Mouse (Mus musculus) MEL (cell line): ENCODE measurements at regions not wholly inside any gene's neighbourhood (a gene's known extent, or its start where the extent isn't known, plus 50 kb on each side); places are given as distances from the start of the nearest gene placed in this dataset.

Experiments
- CTCF ChIP-seq, 3 experiments: IDR thresholded peaks in 2 of 3; conservative IDR thresholded peaks in 1 of 3; 2 replicates each; pipeline ENCODE4 v1.5.1; 2011 to 2012; ENCODE audit warnings: low read length in 3 of 3, low read depth in 2 of 3, mild to moderate bottlenecking in 2 of 3, improper control_type of control experiment in 1 of 3, inconsistent platforms in 1 of 3, mixed read lengths in 1 of 3, moderate library complexity in 1 of 3; ENCODE audit not compliant: control insufficient read depth in 1 of 3, insufficient read depth in 1 of 3, poor library complexity in 1 of 3, severe bottlenecking in 1 of 3
- E2F4 ChIP-seq: IDR thresholded peaks from 2 replicates; pipeline ENCODE4 v1.6.1; 2011; ENCODE audit warnings: low read depth, low read length, improper control_type of control experiment, borderline replicate concordance
- ELF1 ChIP-seq: IDR thresholded peaks from 2 replicates; pipeline ENCODE4 v1.6.1; 2014; ENCODE audit warnings: low read depth, mild to moderate bottlenecking, inconsistent platforms, low read length, improper control_type of control experiment, moderate library complexity
- JUND ChIP-seq: IDR thresholded peaks from 2 replicates; pipeline ENCODE4 v1.6.1; 2011; ENCODE audit warnings: low read depth, mild to moderate bottlenecking, improper control_type of control experiment, low read length
- MAZ ChIP-seq: IDR thresholded peaks from 2 replicates; pipeline ENCODE4 v1.6.1; 2012; ENCODE audit warnings: low read depth, mild to moderate bottlenecking, inconsistent platforms, low read length, improper control_type of control experiment
- MXI1 ChIP-seq: IDR thresholded peaks from 2 replicates; pipeline ENCODE4 v1.6.1; 2011; ENCODE audit warnings: mild to moderate bottlenecking, low read depth, low read length, improper control_type of control experiment
- MYC ChIP-seq: IDR thresholded peaks from 2 replicates; pipeline ENCODE4 v1.6.1; 2011; ENCODE audit warnings: low read depth, mild to moderate bottlenecking, low read length, improper control_type of control experiment, moderate library complexity
- NRF1 ChIP-seq: IDR thresholded peaks from 2 replicates; pipeline ENCODE4 v1.6.1; 2014; ENCODE audit warnings: low read depth, mild to moderate bottlenecking, inconsistent platforms, low read length, improper control_type of control experiment, moderate library complexity; ENCODE audit not compliant: poor library complexity, insufficient read depth, severe bottlenecking
- POLR2A ChIP-seq, 2 experiments: IDR thresholded peaks; 2 replicates each; pipeline ENCODE4 v1.6.1; 2011 to 2012; ENCODE audit warnings: low read length in 2 of 2, mild to moderate bottlenecking in 2 of 2, control low read depth in 1 of 2, improper control_type of control experiment in 1 of 2, low read depth in 1 of 2, moderate library complexity in 1 of 2; ENCODE audit not compliant: control insufficient read depth in 1 of 2, insufficient read depth in 1 of 2, poor library complexity in 1 of 2
- SMC3 ChIP-seq: IDR thresholded peaks from 2 replicates; pipeline ENCODE4 v1.6.1; 2011; ENCODE audit warnings: low read depth, low read length, improper control_type of control experiment
- UBTF ChIP-seq: IDR thresholded peaks from 2 replicates; pipeline ENCODE4 v1.6.1; 2012; ENCODE audit warnings: low read depth, mild to moderate bottlenecking, inconsistent platforms, low read length, improper control_type of control experiment, moderate library complexity, borderline replicate concordance; ENCODE audit not compliant: insufficient read depth
- USF1 ChIP-seq: IDR thresholded peaks from 2 replicates; pipeline ENCODE4 v1.6.1; 2014; ENCODE audit warnings: low read depth, mild to moderate bottlenecking, inconsistent platforms, low read length, improper control_type of control experiment, moderate library complexity
- ZC3H11A ChIP-seq: IDR thresholded peaks from 2 replicates; pipeline ENCODE4 v1.6.1; 2012; ENCODE audit warnings: low read depth, mild to moderate bottlenecking, inconsistent platforms, low read length, improper control_type of control experiment

DNA sequence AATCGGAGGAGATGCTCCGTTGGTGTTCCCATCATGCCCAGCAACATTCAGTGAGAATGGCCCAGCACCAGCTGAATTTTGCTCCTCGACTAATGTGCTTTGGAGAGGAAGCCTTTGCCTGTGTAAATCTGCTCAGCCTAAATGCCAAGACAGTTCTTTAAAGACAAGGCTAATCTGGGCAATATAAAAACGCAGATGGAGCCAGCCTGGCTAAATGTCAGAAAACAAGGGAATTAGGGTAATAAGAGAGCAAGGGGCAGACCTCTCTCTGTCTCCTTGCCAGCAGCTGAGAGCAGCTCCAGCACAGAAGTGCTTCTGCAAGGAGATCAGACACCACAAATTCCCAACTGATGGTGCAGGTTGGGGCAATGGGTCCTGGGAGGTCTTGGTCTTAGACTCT, 154.4 kb downstream of the Abcc12 start:
- TF ChIP-seq POLR2A (IDR thresholded peaks at IDR 0.05; ENCODE audit: control insufficient read depth in 1 of 2, insufficient read depth in 1 of 2, low read depth in 1 of 2, low read length in 2 of 2, poor library complexity in 1 of 2) (no peak), NRF1 (no peak), CTCF (IDR thresholded peaks at IDR 0.05 in 2 of 3, conservative IDR thresholded peaks at IDR 0.05 in 1 of 3; ENCODE audit: control insufficient read depth in 1 of 3, insufficient read depth in 1 of 3, low read depth in 2 of 3, low read length in 3 of 3, poor library complexity in 1 of 3, severe bottlenecking in 1 of 3) (no peak), E2F4 (no peak), ZC3H11A (no peak), ELF1 (no peak), SMC3 (no peak), MYC (no peak), USF1 (no peak), MAZ (no peak), MXI1 (no peak), JUND (no peak), UBTF (no peak)
